Mouse (Mus musculus) retina, postnatal 7 days (tissue): Measurements from ENCODE around the gene Taf9.

Source experiments
- DNase-seq: peaks from one replicate; pipeline ENCODE4 v3.0.0-alpha.2; 2012; ENCODE audit warnings: low read depth, low spot score

Taf9 gene

DNA sequence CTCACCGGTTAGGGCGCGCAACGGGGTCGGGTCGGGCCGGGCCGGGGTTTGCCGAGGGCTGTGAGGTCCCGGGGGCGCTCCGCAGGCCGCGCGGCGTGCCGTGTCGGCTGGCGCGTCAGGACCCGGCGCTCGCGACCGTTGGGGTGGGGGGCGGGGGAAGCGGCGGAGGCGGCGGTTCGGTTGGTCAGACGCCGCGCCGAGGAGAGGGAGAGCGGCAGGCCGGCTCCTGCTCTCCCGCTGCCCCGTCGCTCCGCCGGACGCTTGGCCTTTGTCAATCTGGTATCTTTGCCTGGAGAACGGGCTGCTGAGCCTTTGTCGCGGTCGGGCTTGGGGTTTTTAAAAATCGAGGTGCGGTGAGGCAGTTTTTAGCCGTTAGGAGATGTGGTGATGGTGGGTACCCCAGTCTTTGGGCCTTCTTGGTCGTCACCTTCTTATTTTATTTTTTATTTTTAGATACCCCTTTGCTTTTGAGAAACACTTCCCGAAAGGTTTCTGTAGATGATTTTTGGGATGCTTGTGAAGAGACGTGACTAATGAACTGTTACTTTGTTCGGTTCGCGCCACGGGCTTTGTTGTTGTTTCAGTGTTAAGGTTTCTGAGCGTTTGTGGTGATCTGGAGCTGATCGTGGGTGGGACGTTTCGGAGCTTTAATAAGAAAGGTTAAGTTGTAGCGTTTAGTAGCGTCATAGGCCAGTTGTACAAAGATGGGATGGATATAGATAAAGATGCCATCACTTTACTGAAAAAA, at the start of gene Taf9:
Gene Taf9 (plus strand): TSS at position 141 of the 748 bp plus-strand sequence.
- no peak for DNase-seq

DNA sequence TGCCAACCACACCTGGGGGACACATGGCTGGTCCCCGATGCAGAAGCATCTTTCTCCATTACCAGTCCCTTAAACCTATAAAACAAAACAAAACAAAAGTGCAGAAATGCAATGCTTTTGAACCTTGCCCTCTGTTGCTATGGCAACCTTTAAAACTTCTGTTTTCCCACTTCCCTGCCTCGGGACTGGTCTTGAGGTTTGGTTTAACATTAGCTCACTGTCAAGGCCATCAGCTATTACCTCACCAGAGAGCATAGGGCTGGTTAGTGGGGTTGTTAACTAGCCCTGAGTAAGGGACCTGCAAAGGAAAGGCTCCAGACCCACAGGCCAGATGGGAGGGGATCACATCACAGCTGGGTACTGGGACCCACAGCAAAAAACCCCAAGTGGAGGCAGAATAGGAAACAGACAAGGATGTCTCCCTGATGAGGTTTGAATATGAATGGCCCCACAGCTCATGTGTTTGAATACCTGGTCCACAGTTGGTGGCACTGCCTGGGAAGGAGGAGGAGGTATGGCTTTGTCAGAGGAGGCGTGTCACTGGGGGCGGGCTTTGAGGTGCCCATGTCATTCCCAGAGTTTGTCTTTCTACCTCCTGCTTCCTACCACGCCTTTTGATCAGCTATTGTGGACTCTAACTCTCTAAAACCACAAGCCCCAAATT, 49.0 kb upstream of the Taf9 start:
- no peak for DNase-seq

DNA sequence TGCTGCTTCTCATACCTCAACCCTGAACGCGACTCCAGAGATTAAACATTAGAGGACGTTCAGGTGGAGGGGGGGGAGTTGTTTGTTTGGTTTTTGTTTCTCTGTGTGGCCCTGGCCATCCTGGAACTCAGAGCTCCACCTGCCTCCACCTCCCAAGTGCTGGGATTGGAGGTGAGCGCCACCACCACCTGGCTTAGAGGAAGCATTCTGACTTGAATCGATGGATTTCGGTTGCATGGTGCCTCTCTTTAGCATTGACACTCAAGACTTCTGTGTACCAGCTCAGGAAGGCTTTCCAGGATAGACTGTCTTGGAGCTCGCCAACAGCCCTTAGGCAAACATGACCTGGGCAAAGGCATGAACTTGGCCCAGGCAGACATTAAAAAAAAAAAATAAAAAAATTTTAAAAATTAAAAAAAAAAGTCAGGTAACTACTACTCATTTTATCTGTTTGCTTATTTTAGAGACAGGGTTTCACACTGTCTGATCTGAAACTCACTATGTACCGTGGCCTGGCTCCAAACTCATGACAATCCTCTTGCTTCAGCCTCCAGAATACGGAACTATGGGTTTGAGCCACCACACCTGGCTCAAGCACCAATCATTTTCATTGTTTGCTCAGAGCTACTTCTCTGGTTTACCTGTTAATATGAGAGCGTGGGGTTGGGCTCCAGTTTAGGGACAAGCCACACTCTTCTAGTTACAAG, 48.2 kb upstream of the Taf9 start:
- no peak for DNase-seq

DNA sequence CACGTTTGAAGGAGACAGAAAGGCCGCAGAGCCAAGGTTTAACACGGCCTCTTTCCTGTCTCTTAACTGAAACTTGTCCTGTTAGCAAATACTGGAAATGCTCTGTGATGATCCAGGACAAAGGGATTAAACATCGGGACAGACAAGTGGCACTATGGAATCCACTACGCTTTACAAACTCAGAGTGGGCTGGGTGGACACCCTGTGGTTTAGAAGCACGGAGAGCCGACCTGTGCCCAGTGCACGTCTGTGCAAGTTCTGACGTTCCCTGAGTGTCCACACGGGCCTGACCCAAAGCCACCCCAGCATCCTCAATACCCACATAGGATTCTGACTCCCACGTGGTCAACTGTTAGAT, 47.7 kb upstream of the Taf9 start:
- DNase-seq, result no peak

DNA sequence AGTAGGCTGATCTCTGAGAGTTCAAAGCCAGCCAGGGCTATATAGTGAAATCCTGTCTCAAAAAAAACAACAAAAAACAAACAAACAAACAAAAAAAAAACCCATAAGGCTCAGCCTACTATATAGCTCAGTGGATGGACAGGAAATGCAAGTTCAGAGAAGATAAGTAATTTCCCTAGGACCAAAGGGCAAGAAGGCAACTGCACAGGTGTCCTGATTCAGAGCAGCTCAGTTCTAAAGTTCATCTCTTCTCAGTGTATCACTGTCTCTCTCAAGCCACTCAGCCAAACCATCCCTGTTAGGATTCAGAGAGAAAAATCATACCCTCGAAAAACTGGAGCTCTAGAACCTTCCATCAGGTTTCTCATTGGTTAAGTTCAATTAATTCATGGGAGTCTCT, 45.5 kb upstream of the Taf9 start:
- no peak for DNase-seq

DNA sequence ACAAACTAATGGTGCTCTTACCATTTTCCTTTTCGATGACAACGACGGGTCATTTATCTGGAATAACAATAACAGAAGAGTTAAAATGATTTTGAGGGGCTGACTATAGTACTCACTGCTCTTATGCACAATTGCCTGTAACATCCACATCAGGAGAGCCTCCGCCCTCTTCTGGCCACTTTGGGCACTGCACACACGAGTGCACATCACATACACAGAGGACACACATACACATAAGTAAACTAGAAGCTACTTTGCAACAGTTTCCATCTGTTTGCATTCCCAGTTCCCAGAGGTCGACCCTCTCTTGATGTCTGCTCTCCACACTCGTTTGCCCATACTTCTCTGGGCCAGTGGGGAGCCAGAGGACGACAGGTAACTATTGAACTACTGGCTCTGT, 43.6 kb upstream of the Taf9 start:
- DNase-seq, result no peak

DNA sequence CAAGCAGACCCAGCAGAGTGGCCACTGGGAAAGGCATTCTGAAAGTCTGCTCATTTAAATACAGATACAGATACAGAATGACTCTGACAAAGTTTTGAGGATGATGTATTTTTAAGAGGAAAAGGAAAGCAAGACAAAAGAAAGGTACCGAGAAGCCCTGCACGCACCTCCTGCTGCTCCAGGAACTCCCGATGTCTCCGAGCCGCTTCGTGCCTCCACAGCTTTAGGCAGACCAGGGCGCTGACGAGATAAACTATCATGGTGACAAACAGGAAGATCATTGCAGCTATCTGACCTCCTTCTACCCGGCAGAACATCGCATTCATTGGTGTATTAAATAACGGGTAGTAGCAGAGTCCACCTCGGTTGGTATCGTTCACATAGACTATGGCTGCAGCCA, 40.1 kb upstream of the Taf9 start:
- DNase-seq, result no peak

DNA sequence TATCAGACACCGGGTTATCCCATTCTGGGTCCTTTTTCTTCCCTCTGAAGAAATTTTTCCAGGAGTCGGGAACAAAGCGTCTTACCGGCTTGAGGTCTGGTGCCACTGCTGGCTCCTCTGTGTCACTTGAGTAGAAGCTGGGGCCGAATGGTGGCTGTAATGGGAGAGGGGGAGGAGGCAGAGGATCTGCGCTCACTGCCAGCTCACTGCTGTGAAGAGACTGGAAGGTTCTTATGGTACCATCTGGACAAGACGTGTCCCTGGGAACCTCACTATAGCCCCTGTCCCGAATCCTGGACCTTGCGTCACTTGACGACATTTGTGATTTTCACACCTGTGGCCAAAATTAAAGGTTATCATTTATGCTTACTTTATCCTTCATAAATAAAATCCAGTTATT, 39.1 kb upstream of the Taf9 start:
- DNase-seq, result no peak

DNA sequence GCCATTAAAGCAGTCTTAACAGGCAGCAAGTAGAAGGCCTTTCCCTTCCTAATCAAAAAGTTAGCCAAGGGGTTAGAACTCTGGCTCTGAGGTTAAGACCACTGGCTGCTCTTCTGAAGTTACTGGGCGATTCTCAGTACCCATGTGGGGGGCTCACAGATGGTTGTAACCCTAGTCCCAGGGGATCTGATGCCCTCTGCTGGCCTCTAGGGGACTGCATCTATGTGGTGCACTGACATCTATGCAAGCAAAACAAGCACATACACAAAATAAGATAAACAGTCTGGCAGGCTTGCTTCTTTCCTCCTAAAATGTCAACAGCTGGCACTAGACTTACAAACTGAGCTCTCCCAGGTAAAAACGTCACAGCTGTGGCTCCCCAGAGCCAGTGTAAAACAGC, 38.5 kb upstream of the Taf9 start:
- no peak for DNase-seq

DNA sequence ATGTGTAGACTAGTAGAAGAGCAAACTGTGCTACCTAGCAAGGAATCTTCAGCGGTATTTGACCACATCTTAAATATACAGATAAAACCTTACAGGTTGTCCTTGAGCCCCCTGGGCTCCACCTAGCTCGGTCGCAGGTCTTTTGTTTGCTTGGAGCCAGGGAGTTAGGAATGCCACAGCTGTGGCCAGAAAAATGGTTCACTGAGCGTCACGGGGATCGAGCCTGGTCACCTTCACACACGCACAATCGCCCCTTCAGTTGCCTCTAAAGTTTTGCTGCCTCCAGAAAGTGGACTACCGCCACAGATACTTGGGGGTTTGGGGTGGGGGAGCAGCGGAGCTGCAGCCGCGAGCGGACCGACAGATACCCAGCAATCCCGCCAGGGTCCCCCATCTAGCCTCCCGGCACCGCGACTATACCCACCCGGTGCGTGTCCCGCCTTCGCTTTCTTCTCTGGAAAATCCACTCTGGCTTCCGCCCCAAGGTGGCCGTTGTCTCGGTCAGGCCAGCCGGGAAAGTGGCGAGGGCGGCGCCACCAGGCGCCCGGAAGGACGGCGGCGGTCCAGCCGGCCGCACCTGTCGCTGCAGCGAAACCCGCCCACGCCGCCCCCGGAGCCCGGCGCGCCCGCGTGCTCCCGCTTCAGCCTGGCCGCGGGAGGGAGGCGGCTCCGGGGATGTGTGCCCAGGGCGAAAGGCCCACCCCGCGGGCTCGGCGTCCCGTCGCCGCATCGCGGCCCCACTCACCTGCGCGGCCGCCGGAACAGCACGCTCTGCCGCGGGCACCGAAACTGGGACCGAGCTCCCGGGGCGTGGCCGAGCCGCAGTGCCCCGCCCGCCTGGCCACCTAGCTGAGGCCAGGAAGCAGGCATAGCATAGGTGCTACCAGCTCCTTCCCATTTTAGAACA, 34.9 kb upstream of the Taf9 start, which contains the start of gene Marveld2:
Gene Marveld2 (minus strand): TSS at position 791 of the 907 bp plus-strand sequence.
- peak; percentile 14 for DNase-seq

DNA sequence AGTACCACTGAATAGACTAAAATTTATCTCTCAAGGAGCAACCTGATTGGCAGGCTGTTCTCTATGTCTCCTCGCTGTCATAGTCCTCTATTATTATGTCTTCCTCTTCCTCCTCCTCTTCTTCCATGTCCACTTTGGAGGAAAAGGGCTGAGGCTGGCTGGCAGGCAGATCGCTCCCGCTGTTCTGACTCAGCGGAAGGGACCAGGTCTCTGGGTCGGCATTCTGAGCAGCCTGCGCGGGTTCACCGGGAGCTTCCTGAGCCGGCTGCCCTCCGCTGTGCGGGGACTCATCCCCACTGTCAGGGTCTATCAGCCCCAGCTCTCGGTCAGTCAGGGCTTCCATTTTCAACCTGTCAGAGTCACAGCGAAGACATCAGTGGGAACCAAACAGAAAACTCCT, 33.8 kb upstream of the Taf9 start:
- DNase-seq, result no peak

DNA sequence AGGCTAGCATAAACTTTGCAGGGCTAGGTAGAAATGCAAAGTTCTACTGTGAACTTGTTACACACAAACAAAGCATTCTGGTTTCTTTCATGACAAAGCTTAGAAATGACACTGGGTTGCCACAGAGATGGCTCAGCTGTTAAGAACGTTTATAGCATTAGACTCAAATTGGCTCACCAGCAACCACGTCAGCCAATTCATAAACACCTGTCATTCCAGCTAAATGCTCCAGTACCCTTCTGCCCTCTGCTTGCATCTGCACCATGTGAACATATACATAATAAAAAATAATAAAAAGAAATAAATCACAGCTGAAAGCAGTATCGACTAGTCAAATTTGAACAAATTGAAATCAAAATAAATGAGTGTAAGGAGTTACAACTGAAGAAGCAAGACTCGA, 29.1 kb upstream of the Taf9 start:
- no peak for DNase-seq

DNA sequence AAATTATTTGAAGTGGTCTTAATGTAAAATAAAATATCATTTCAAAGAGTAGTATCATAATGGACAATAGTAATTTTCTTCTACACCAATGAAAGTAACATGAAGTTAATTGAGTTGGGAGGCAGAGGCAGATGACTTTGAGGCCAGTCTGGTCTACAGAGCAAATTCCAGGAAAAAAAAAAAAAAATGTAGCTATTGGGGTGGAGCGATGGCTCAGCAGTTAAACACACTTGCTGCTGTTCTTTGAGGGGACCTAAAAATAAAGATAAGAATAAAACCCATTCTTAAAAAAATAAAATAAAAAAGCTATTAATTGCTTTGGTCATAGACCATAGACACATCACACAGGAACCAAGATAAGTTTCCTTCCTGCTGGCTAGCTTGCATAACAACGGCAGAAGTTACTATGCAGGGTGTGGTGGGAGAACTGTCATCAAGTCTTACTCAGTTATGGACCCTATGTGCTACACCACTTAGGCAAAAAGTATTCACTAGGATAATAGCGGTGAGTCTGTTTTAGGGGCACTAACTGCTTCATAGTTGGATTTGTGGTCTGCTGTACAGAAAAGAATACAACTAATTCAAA, 17.2 kb upstream of the Taf9 start:
- DNase-seq, result no peak

DNA sequence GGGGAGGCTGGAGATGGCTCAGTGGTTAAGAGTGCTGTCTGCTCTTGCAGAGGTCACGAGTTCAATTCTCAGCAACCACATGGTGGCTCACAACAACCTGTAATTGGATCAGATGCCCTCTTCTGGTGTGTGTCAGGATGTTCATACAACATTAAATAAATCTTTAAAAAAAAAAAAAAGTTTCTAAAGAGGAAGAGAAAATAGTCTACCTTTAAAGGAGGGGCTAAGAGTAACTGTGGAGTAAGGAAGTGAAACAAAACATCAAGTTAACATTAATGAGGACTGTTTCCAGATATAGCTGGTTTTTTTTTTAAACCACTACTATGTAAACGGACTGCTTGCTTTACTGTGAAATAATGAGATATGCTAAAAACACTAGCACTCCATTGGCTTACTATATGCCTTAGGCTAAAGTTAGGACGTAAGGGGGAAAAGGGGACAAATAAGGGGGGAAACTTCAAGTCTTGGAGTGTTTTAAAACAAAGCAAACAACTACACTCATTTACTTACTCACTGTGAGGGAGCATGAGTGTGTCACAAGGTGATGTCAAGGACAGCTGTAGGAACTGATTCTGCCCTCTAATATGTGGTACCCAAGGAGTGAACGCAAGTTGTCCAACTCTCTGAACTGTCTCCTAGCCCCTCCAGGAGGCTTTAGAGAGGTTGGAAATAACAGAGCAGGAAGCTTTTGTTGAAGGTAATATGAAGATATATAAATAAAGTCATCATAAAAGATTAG, 8.7 kb upstream of the Taf9 start:
- no peak for DNase-seq

DNA sequence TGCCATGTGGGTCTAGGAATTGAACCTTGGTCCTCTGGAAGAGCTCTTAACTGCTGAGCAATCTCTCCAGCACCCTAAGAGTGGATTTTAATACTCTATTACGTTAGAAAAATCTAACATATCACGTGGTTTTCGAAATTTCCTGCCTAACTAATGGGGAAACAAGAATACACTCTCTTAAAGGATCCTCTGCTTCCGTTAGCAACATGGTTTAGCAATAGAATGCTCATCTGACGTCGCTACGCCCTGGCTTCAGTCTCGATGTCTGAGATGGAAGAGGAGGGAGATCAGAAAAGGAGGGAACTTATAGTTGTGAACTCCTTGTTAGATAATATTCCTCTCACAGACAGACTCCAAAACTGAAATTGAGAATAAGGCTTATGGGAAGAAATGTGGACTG, 3.2 kb upstream of the Taf9 start:
- no peak for DNase-seq

DNA sequence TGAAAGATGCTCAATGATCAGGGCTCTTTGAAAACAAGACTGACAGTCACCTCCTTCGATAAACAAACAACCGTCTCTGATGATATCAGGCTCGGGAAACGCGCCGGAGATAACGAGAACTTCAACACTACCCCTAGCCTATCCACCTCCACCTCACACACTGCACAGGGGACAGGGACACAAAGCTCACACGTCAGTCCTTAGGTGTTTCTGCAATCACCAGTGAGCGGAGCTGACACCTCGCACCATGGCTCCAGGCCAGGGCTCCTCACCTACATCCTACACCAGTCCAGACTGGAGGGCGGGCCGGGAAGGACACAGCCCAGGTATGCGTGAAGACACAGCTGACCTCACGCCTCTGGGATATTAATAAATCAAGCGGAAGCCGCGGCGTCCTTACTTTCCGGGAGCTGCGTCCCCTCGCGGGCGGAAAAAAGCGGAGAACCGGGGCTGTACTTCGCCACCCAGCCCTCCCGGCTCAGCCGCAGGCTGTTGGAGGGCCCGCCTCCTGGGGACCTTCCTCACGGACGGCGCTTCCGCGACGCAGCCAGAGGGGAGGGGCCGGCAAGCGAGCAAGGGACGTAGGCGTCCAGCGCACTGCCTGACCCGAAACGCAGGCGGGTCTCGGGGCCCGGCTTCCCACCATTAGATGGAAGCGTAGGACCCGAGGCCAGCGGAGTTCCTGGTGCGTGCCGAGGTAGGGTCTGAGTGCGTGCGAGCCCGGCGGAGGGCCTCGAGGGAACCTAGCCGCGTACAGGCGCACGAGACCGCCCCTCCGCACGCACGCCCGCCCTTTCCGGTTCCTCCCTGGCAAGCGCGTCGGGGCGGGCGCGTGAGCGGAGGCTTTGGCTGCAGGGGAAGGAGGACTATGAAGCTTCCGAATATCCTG, 585 bp upstream of the Taf9 start, which contains the start of the genes Ak6 and Rad17:
Gene Ak6 (plus strand): TSS at position 430 of the 889 bp plus-strand sequence.
Gene Rad17 (minus strand): TSS at position 502 of the 889 bp plus-strand sequence.
- peak; percentile 91 for DNase-seq

DNA sequence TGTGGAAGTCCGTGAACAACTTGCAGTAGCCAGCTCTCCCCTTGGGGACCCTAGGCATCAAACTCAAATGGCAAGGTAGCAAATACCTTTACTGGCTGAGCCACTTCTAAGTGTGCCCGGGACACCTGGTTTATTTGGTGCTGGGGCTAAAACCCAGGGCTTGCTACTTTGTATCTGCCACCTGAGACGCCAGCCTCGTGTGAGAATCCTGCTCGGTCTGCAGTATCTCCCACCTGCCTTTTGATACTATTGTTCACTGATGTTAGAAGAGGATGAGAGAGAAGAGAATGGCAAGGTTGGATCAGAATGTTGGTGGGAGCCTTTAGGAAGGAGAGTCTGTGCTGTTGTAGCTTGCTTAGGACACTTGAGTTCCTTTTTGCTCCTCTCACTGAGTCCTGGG, 6.7 kb downstream of the Taf9 start:
- DNase-seq, result no peak

DNA sequence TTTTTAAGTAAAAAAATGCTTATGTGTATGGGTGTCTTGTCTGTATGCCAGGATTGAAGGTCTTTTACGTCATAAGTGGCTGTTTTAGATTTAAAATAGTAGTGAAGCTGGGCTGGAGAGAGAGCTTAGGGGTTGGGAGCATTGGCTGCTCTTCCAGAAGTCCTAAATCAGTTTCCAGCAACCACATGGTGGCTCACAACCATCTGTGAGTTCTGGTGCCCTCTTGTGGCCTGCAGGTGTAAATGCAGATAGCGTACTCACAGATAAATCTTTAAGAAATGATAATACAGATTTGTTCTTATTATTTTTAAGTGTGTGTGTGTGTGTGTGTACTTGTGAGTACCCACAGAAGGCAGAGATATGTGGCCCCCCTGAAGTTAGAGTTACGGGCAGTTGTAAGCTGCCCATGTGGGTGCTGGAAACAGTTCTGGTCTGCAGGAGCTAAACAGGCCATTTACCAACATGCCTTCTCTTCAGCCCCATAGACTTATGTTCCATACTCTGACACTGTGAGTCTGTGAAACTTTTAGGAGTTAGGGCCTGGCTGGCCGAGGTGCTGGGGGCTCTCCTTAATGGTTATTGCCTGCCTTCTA, 8.6 kb downstream of the Taf9 start:
- peak; percentile 59 for DNase-seq
